Mouse (Mus musculus) MEL (cell line): ENCODE data around the gene Frmd4a.

Experiments used
- JUND ChIP-seq: IDR thresholded peaks from 2 replicates; pipeline ENCODE4 v1.6.1; 2011; ENCODE audit warnings: low read depth, mild to moderate bottlenecking, improper control_type of control experiment, low read length
- POLR2A ChIP-seq, 2 experiments: IDR thresholded peaks; 2 replicates each; pipeline ENCODE4 v1.6.1; 2011 to 2012; ENCODE audit warnings: low read length in 2 of 2, mild to moderate bottlenecking in 2 of 2, control low read depth in 1 of 2, improper control_type of control experiment in 1 of 2, low read depth in 1 of 2, moderate library complexity in 1 of 2; ENCODE audit not compliant: control insufficient read depth in 1 of 2, insufficient read depth in 1 of 2, poor library complexity in 1 of 2
- TBP ChIP-seq: IDR thresholded peaks from 2 replicates; pipeline ENCODE4 v1.8.0; 2011; ENCODE audit warnings: low read depth, low read length, improper control_type of control experiment

- TF ChIP-seq JUND (no peak), TBP (no peak), POLR2A (IDR thresholded peaks at IDR 0.05; ENCODE audit: control insufficient read depth in 1 of 2, insufficient read depth in 1 of 2, low read depth in 1 of 2, low read length in 2 of 2, poor library complexity in 1 of 2) (no peak)
Measured at GRCm38 (mm10) chr2:4137493-4137892, 120.0 kb downstream of the Frmd4a start.
